Mouse (Mus musculus) liver, embryonic 14.5 days (tissue): Measurements from ENCODE around the gene Gimap3. TPM values are rescaled to one million over a fixed set of nuclear protein-coding genes. Genes with fewer than 3 reads are reported as not detected.

Source experiments
- ATAC-seq: fragments of 200-750 bp; cut with Nextera tagmentation; 2 replicates; pipeline ENCODE4 v1.8.0; 2017; ENCODE audit warnings: moderate number of reproducible peaks, mild to moderate bottlenecking, moderate library complexity; ENCODE audit not compliant: insufficient read depth
- DNase-seq, 3 experiments: peaks; one replicate each; pipeline ENCODE4 v3.0.0-alpha.2; 2012 to 2013; ENCODE audit warnings: low read depth in 3 of 3, low spot score in 3 of 3
- H3K27ac ChIP-seq: fragments of 300-500 bp; sonication (generic); 2 replicates; pipeline ENCODE4 v1.5.1; 2014; ENCODE audit warnings: moderate library complexity, mild to moderate bottlenecking, control low read depth, inconsistent platforms
- H3K27me3 ChIP-seq: fragments of 300-500 bp; sonication (generic); 2 replicates; pipeline ENCODE4 v1.6.1; 2014; ENCODE audit warnings: mild to moderate bottlenecking, low read length, moderate library complexity; ENCODE audit not compliant: control insufficient read depth, insufficient read depth
- H3K36me3 ChIP-seq: fragments of 300-500 bp; sonication (generic); replicated peaks from 2 replicates; pipeline ENCODE4 v1.6.1; 2014; ENCODE audit warnings: low read depth; ENCODE audit not compliant: control insufficient read depth, insufficient read depth
- H3K4me1 ChIP-seq, 2 experiments: fragments of 200-500 bp in 1 of 2; fragments of 300-500 bp in 1 of 2; sonication (generic) in 1 of 2; replicated peaks; 2 replicates each; pipeline ENCODE4 v1.6.1; 2012 to 2014; ENCODE audit warnings: antibody characterized with exemption in 1 of 2, inconsistent platforms in 1 of 2, low read length in 1 of 2; ENCODE audit not compliant: control insufficient read depth in 2 of 2, insufficient read depth in 2 of 2
- H3K4me2 ChIP-seq: fragments of 300-500 bp; sonication (generic); 2 replicates; pipeline ENCODE4 v1.6.1; 2014; ENCODE audit warnings: low read depth, mild to moderate bottlenecking, control low read depth, moderate library complexity
- H3K4me3 ChIP-seq, 2 experiments: fragments of 200-500 bp in 1 of 2; fragments of 300-500 bp in 1 of 2; sonication (generic) in 1 of 2; 2 replicates each; pipeline ENCODE4 v1.5.1; 2012 to 2014; ENCODE audit warnings: low read depth in 2 of 2, low read length in 2 of 2, mild to moderate bottlenecking in 2 of 2, control low read depth in 1 of 2, inconsistent platforms in 1 of 2, moderate library complexity in 1 of 2; ENCODE audit not compliant: insufficient read depth in 1 of 2
- H3K9ac ChIP-seq: fragments of 300-500 bp; sonication (generic); replicated peaks from 2 replicates; pipeline ENCODE4 v1.6.1; 2014; ENCODE audit warnings: mild to moderate bottlenecking, control low read depth, moderate library complexity
- H3K9me3 ChIP-seq: fragments of 300-500 bp; sonication (generic); 2 replicates; pipeline ENCODE4 v1.6.1; 2016; ENCODE audit warnings: low read length, mixed read lengths; ENCODE audit not compliant: control insufficient read depth
- CTCF ChIP-seq: IDR thresholded peaks from 2 replicates; pipeline ENCODE4 v1.5.1; 2016; ENCODE audit warnings: antibody characterized with exemption, low read depth, control low read depth
- EP300 ChIP-seq: IDR thresholded peaks from 2 replicates; pipeline ENCODE4 v1.6.1; 2016; ENCODE audit warnings: antibody characterized with exemption, low read depth
- WGBS: fragments of 180-500 bp; shearing (Covaris S2); extraction: QIAGEN DNeasy Blood & Tissue Kit; methylation state at CpG from one replicate; pipeline ENCODE4 v1.1.7; 2014; ENCODE audit not compliant: insufficient replicate concordance; 5-methylcytosine and 5-hydroxymethylcytosine counted together
- polyA plus RNA-seq, 2 experiments: library from polyadenylated mRNA; depleted of rRNA in 1 of 2; stranded (reverse) in 1 of 2; unstranded in 1 of 2; fragments of >200 nt; fragmentation: Nextera tagmentation in 1 of 2; extraction: Ambion mirVana in 1 of 2; gene quantifications; 2 replicates each; pipeline versions ENCODE4 v1.2.1 to v1.2.3; 2012 to 2014

Gene Gimap3
- polyA plus RNA-seq, 2 experiments = 0.06 TPM; not detected in 1

DNA sequence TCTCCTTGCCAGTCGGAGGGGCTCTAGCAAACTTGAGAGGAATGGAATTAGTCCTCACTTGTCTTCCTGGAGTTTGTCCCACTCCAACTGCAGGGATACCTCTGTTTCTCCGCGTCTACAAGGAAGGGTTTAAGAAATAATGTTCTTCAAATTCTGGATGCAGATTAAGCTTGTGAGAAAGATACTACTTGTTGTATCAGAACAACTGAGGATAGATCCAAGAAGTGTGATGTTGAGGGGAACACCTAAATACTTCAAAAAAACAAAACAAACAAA lies 30.9 kb downstream of the Gimap3 start:
- no peak overlapping the region for H3K9ac ChIP-seq
- no peaks in the 10 kb centered on the region for H3K27me3 ChIP-seq
- H3K4me1 ChIP-seq = peaks cover 0 to 14% of the 10 kb centered on the region in 2 experiments; a peak in 2 of 4 replicates
- DNase-seq (no peak), ATAC-seq (no peak)
- H3K36me3 ChIP-seq = no peaks in the 10 kb centered on the region
- peak overlapping the region; percentile 6; the same call in 1 of the 2 replicates for H3K4me2 ChIP-seq
- no peaks in the 10 kb centered on the region for H3K9me3 ChIP-seq
- 0 out of 4 replicates have a peak overlapping the region, but pooled peaks of 1 of the 2 experiments have one; percentile 3 for H3K4me3 ChIP-seq
- 40% methylated on average over 3 of the region's 3 CpGs for WGBS
- no peak overlapping the region for H3K27ac ChIP-seq
- TF ChIP-seq EP300 (no peak), CTCF (no peak)

DNA sequence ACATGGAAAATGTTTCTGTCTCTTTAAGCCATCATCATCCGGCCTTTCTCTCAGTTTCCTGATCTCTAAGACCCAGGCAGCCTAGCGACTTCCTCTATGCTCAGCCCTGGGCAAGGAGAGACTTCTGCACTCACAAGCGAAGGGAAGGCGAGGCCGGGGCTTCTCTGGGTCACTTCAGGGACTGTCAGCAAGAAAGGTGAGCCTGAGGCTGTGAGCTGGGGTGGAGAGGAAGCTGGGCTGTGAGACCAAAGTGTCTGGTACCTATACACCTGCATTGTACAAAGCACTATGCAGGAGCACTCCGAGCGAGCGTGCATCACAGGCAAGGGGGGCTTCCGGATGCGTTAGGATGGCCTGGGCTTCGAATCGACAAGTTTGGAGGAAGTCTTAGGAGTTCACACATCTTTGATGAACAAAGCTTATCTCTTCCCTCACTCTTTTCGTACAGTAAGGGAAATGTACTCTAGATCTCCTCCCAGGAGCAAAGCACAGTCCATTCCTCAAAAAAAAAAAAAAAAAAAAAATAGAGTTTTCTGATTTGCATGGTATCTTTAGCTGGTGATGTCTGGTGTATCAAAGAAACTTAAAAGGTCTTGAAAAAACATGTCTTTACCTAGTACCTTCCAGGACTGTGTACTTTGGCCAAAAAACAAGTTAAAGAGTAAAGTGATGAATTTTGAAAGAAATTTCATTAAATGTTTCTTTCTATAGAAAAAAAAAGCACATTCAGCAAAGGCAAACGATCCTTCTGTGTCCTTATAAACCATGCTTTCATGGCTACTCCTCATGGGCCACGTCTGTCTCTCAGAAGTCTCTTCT lies 31.5 kb downstream of the Gimap3 start, which contains the start of gene Gimap1:
TSS of gene Gimap1 (plus strand) at position 94 of the 819 bp plus-strand sequence.
- WGBS = 15% methylated on average over 15 of the region's 15 CpGs
- DNase-seq = no peak
- H3K9ac ChIP-seq = no peak within 1 kb of the TSS
- TF ChIP-seq EP300 (no peak), CTCF (no peak)
- peak within 1 kb of the TSS; percentile 3 to 52; a peak in 3 of 4 replicates for H3K4me3 ChIP-seq
- H3K4me1 ChIP-seq = peaks cover 0 to 14% of the 10 kb centered on the region in 2 experiments; a peak in 2 of 4 replicates
- H3K27me3 ChIP-seq = no peaks in the 10 kb centered on the region
- no peaks in the 10 kb centered on the region for H3K36me3 ChIP-seq
- no peak for ATAC-seq
- H3K27ac ChIP-seq = no peak within 1 kb of the TSS
- no peaks in the 10 kb centered on the region for H3K9me3 ChIP-seq
- peak within 1 kb of the TSS; percentile 6; the same call in 1 of the 2 replicates for H3K4me2 ChIP-seq

DNA sequence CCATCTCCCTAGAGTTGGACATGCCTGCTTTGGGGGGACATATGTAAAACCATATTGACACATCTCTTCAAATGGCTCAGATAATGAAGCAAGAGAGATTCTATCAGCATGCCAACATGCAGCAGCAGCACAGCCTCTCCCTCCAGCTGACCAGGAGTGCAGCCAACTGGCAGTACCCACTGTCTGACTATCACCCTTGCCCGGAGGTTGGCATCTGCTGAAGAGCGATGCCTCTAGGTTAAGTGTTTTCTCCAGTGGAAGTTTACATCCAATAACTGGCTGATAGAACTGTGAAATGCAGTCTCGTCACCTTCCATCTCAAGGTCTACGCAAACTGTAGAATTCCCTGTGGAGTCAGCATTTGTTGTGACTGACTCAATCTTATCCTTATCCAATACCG lies 33.0 kb downstream of the Gimap3 start:
- Histone ChIP-seq H3K27me3 (no peaks in the 10 kb centered on the region), H3K27ac (no peak overlapping the region), H3K36me3 (no peaks in the 10 kb centered on the region), H3K9me3 (no peaks in the 10 kb centered on the region), H3K9ac (no peak overlapping the region), H3K4me1 (peaks cover 0 to 14% of the 10 kb centered on the region in 2 experiments; a peak in 2 of 4 replicates), H3K4me2 (no peak overlapping the region), H3K4me3 (no peak overlapping the region)
- no peak for TF ChIP-seq EP300
- no peak for TF ChIP-seq CTCF
- WGBS = 79% methylated on average over 5 of the region's 5 CpGs
- DNase-seq = no peak
- ATAC-seq = no peak

DNA sequence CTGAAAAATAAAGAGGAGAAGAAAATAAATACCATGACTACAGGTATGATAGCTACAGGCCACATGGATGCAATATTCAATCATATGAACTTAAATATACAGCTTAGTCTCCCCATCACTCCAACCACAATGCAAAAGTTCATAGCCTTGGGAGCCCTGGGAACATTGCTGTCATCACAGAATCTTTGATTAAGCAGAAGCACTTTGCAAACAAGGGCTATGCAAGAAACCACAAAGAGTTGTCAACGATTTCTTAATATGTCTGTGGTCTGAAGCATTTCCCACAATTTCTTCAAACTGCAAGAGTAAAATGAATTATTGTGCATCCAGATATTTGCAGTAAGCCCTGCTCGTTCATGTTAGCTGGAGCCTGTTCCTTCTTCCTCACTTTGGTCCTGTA lies 33.6 kb downstream of the Gimap3 start:
- no peaks in the 10 kb centered on the region for H3K27me3 ChIP-seq
- H3K4me1 ChIP-seq = peaks cover 0 to 14% of the 10 kb centered on the region in 2 experiments; a peak in 2 of 4 replicates
- no peaks in the 10 kb centered on the region for H3K36me3 ChIP-seq
- DNase-seq (no peak), ATAC-seq (no peak)
- no peak overlapping the region for H3K4me2 ChIP-seq
- no peaks in the 10 kb centered on the region for H3K9me3 ChIP-seq
- H3K9ac ChIP-seq = no peak overlapping the region
- TF ChIP-seq CTCF (no peak), EP300 (no peak)
- H3K27ac ChIP-seq = no peak overlapping the region
- WGBS = 17% methylated on average over 2 of the region's 2 CpGs
- H3K4me3 ChIP-seq = no peak overlapping the region

DNA sequence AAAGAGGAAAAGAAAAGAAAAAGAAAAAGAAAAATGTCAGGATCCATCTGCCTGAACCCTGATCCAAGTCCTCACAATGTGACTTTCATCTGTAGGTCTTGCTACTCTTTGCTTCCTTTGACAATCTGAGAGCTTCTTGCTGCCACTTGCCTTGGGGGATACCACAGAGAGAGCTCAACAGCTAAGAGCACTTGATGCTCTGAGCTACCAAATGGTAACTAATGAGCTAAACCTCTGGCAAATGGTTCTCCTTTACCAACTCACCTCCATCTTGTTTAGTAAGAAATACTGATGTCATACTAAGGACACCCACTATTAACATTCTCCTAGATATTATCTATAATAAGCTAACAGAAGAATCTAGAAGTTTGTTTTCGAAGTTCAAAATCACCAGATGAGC lies 37.0 kb downstream of the Gimap3 start:
- H3K4me1 ChIP-seq = peaks cover 0 to under 1% of the 10 kb centered on the region in 2 experiments; a peak in 1 of 4 replicates
- no peak for TF ChIP-seq EP300
- TF ChIP-seq CTCF = no peak
- H3K36me3 ChIP-seq = no peaks in the 10 kb centered on the region
- no peak overlapping the region for H3K4me3 ChIP-seq
- no peak overlapping the region for H3K4me2 ChIP-seq
- no peaks in the 10 kb centered on the region for H3K9me3 ChIP-seq
- DNase-seq (no peak), ATAC-seq (no peak)
- no peak overlapping the region for H3K27ac ChIP-seq
- H3K9ac ChIP-seq = no peak overlapping the region
- WGBS = 71% methylated on average over 1 of the region's 1 CpGs
- no peaks in the 10 kb centered on the region for H3K27me3 ChIP-seq
